Mouse (Mus musculus): Measurements from ENCODE around the gene Olfr847. TPM values are rescaled to one million over a fixed set of nuclear protein-coding genes. Genes with fewer than 3 reads are reported as not detected.

Olfr847 gene
- not detected in 2 replicates for polyA plus RNA-seq (2015; fragmentation: Nextera tagmentation; extraction: Ambion mirVana)

- no peaks in the 10 kb centered on the region for H3K9me3 ChIP-seq
- H3K4me1 ChIP-seq = no peaks in the 10 kb centered on the region
- WGBS = 62% methylated on average over 1 of the region's 1 CpGs
- no peak for ATAC-seq (ENCODE audit: insufficient number of reproducible peaks, insufficient read depth, low FRiP score, low TSS enrichment, low read depth)
- H3K9ac ChIP-seq = no peak within 1 kb of the TSS
- no peaks in the 10 kb centered on the region for H3K36me3 ChIP-seq
- H3K4me3 ChIP-seq = no peak within 1 kb of the TSS
- no peaks in the 10 kb centered on the region for H3K27me3 ChIP-seq
- no peak within 1 kb of the TSS for H3K27ac ChIP-seq
- no peak within 1 kb of the TSS for H3K4me2 ChIP-seq
Observed at GRCm38 (mm10) chr9:19378569-19378968, at the start of gene Olfr847. Gene Olfr847 (minus strand): TSS chr9:19378669.

GRCm38 (mm10) chr9:19363905-19364304, 14.6 kb downstream of the Olfr847 start, which contains the start of gene Olfr846:
Gene Olfr846 (minus strand): TSS chr9:19364005.
- no peaks in the 10 kb centered on the region for H3K36me3 ChIP-seq
- H3K4me2 ChIP-seq = no peak within 1 kb of the TSS
- no peak within 1 kb of the TSS for H3K4me3 ChIP-seq
- H3K9ac ChIP-seq = no peak within 1 kb of the TSS
- 39% methylated on average over 1 of the region's 1 CpGs for WGBS
- no peaks in the 10 kb centered on the region for H3K4me1 ChIP-seq
- no peak within 1 kb of the TSS for H3K27ac ChIP-seq
- no peaks in the 10 kb centered on the region for H3K27me3 ChIP-seq
- ATAC-seq (ENCODE audit: insufficient number of reproducible peaks, insufficient read depth, low FRiP score, low TSS enrichment, low read depth) = no peak
- H3K9me3 ChIP-seq = no peaks in the 10 kb centered on the region

GRCm38 (mm10) chr9:19336157-19336556, 42.3 kb downstream of the Olfr847 start, which contains the start of gene Olfr845:
Gene Olfr845 (plus strand): TSS chr9:19336457.
- H3K27me3 ChIP-seq = no peaks in the 10 kb centered on the region
- no peaks in the 10 kb centered on the region for H3K36me3 ChIP-seq
- H3K9me3 ChIP-seq = 0 out of 2 replicates have a peak, but pooled peaks cover 6% of the 10 kb centered on the region
- 71% methylated on average over 1 of the region's 1 CpGs for WGBS
- no peak within 1 kb of the TSS for H3K4me3 ChIP-seq
- no peak within 1 kb of the TSS for H3K27ac ChIP-seq
- H3K9ac ChIP-seq = no peak within 1 kb of the TSS
- H3K4me2 ChIP-seq = no peak within 1 kb of the TSS
- no peak for ATAC-seq (ENCODE audit: insufficient number of reproducible peaks, insufficient read depth, low FRiP score, low TSS enrichment, low read depth)
- H3K4me1 ChIP-seq = no peaks in the 10 kb centered on the region

Other genes starting within 250 kb of the Olfr847 start
- not detected in 2 replicates for gene Olfr837, start 242.4 kb downstream of the Olfr847 start, polyA plus RNA-seq (2015; fragmentation: Nextera tagmentation; extraction: Ambion mirVana)
- gene Olfr839-ps1, start 201.4 kb downstream of the Olfr847 start, polyA plus RNA-seq (2015; fragmentation: Nextera tagmentation; extraction: Ambion mirVana) = not detected in 2 replicates
- gene Olfr843, start 126.7 kb downstream of the Olfr847 start, polyA plus RNA-seq (2015; fragmentation: Nextera tagmentation; extraction: Ambion mirVana) = not detected in 2 replicates
- not detected in 2 replicates for gene Olfr844, start 62.3 kb downstream of the Olfr847 start, polyA plus RNA-seq (2015; fragmentation: Nextera tagmentation; extraction: Ambion mirVana)
- not detected in 2 replicates for gene Olfr845, start 42.2 kb downstream of the Olfr847 start, polyA plus RNA-seq (2015; fragmentation: Nextera tagmentation; extraction: Ambion mirVana)
- not detected in 2 replicates for gene Olfr846, start 14.7 kb downstream of the Olfr847 start, polyA plus RNA-seq (2015; fragmentation: Nextera tagmentation; extraction: Ambion mirVana)
- gene Olfr849, start 61.6 kb upstream of the Olfr847 start, polyA plus RNA-seq (2015; fragmentation: Nextera tagmentation; extraction: Ambion mirVana) = not detected in 2 replicates
- not detected in 2 replicates for gene Olfr850, start 99.6 kb upstream of the Olfr847 start, polyA plus RNA-seq (2015; fragmentation: Nextera tagmentation; extraction: Ambion mirVana)
- gene Olfr851, start 114.6 kb upstream of the Olfr847 start, polyA plus RNA-seq (2015; fragmentation: Nextera tagmentation; extraction: Ambion mirVana) = not detected in 2 replicates
- gene Olfr853, start 162.4 kb upstream of the Olfr847 start, polyA plus RNA-seq (2015; fragmentation: Nextera tagmentation; extraction: Ambion mirVana) = not detected in 2 replicates
- not detected in 2 replicates for gene Olfr854, start 188.7 kb upstream of the Olfr847 start, polyA plus RNA-seq (2015; fragmentation: Nextera tagmentation; extraction: Ambion mirVana)
- gene Olfr855, start 203.9 kb upstream of the Olfr847 start, polyA plus RNA-seq (2015; fragmentation: Nextera tagmentation; extraction: Ambion mirVana) = 0.54 TPM in 1 of 2 replicates, not detected in the other
- 28.5 and 36.0 TPM in 2 replicates for gene Zfp317, start 243.4 kb upstream of the Olfr847 start, polyA plus RNA-seq (2015; fragmentation: Nextera tagmentation; extraction: Ambion mirVana)

All from embryonic facial prominence, embryonic 13.5 days (tissue).